Mouse (Mus musculus) bone marrow, adult 2 months (tissue): ENCODE data around the gene Snx10. TPM values are rescaled to one million over a fixed set of nuclear protein-coding genes. Genes with fewer than 3 reads are reported as not detected.

Source experiments
- H3K27ac ChIP-seq: fragments of 200-500 bp; 2 replicates; pipeline ENCODE4 v1.5.1; 2012; ENCODE audit warnings: low read depth, mild to moderate bottlenecking, control low read depth, inconsistent platforms, low read length; ENCODE audit not compliant: control insufficient read depth, poor library complexity, insufficient read depth
- H3K4me1 ChIP-seq: fragments of 200-500 bp; 2 replicates; pipeline ENCODE4 v1.6.1; 2011; ENCODE audit warnings: low read length; ENCODE audit not compliant: control insufficient read depth, insufficient read depth
- H3K4me3 ChIP-seq: fragments of 200-500 bp; replicated peaks from 2 replicates; pipeline ENCODE3; 2011; ENCODE audit warnings: mild to moderate bottlenecking, low read depth, low read length, control low read depth; ENCODE audit not compliant: control insufficient read depth
- CTCF ChIP-seq: fragments of 200-500 bp; IDR thresholded peaks from 2 replicates; pipeline ENCODE4 v1.5.1; 2011; ENCODE audit warnings: low read length, control low read depth; ENCODE audit not compliant: control insufficient read depth, insufficient read depth
- POLR2A ChIP-seq: fragments of 200-500 bp; IDR thresholded peaks from 2 replicates; pipeline ENCODE4 v1.6.1; 2011; ENCODE audit warnings: low read depth, mild to moderate bottlenecking, control low read depth, low read length, borderline replicate concordance; ENCODE audit not compliant: control insufficient read depth
- WGBS: fragments of 180-500 bp; shearing (Covaris S2); methylation state at CpG from one replicate; pipeline ENCODE4 v1.1.7; 2018; 5-methylcytosine and 5-hydroxymethylcytosine counted together
- polyA plus RNA-seq: library from polyadenylated mRNA; stranded (reverse); fragments of >200 nt; gene quantifications from 2 replicates; pipeline ENCODE4 v1.2.4, GENCODE M21; 2011; ENCODE audit warnings: low replicate concordance; ENCODE audit not compliant: missing spikeins, insufficient read depth, insufficient read length

Gene Snx10
- polyA plus RNA-seq, 1 experiment = 18.5 TPM

DNA sequence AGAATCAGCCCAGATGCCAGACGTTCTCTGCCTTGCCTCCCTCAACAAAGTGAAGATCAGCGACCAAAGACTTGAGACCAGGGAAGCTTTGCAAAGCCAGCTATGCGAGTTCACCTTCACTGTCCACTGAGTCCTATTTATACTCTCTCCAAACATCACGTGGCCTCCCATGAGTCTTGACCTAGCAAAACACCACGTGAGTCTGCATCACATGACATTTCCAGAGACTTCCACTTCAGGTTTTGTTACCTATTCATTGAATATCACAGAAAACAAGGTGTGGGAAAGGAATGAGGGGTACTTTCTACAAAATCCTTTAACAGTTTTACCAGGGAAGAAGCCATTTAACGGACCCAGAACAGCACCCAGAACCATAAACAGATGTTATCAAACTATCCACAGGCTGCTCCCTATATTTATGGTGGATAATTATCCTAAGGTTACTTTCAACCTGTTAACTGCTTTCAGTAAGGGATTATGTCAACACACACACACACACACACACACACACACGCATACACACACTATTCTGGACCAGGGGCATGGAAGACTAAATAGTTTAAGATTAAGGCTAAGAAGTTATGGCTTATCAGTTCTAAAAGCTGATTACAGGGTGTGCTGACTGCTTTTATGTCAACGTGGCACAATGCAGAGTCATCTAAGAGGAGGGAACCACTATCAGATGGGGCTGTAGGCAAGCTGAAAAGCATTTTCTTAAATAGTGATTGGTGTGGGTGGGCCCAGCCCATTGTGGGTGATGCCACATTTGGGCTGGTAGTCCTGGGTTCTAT is 26.2 kb upstream of the Snx10 start:
- 65% methylated on average over 8 of the region's 8 CpGs for WGBS
- no peak overlapping the region for H3K27ac ChIP-seq
- no peak overlapping the region for H3K4me3 ChIP-seq
- no peaks in the 10 kb centered on the region for H3K4me1 ChIP-seq
- TF ChIP-seq CTCF (no peak), POLR2A (no peak)

- Histone ChIP-seq H3K4me3 (no peak overlapping the region), H3K4me1 (no peaks in the 10 kb centered on the region), H3K27ac (no peak overlapping the region)
- TF ChIP-seq POLR2A (no peak), CTCF (no peak)
- WGBS = 52% methylated on average over 1 of the region's 1 CpGs
These were observed 18.0 kb upstream of the Snx10 start for GRCm38 (mm10) chr6:51505671-51506070.

DNA sequence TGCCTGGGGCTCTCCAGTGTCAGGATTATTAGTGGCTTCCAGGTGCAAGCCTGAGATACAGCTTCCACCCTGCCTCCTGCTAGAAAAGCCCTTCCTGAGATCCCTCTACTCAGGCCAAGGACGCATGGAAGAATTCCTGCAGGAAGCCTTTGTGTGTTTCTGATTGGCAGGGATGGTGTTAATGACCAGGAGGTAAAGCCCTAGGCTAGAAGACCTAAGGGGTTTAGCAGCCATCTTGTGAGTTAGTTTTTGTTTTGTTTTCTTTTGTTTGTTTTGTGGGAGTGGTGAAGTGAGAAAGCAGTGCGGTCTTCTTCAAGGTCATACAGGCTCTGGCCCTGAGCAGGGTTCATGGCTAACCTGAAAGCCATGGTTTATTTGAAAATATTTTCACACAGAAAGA is 16.1 kb upstream of the Snx10 start:
- 85% methylated on average over 2 of the region's 2 CpGs for WGBS
- Histone ChIP-seq H3K4me3 (no peak overlapping the region), H3K4me1 (no peaks in the 10 kb centered on the region), H3K27ac (no peak overlapping the region)
- TF ChIP-seq POLR2A (no peak), CTCF (no peak)

GRCm38 (mm10) chr6:51508750-51509648 is 14.7 kb upstream of the Snx10 start:
- no peaks in the 10 kb centered on the region for H3K4me1 ChIP-seq
- no peak overlapping the region for H3K4me3 ChIP-seq
- no peak for TF ChIP-seq POLR2A
- peak; percentile 88 for TF ChIP-seq CTCF
- WGBS = 18% methylated on average over 18 of the region's 18 CpGs
- H3K27ac ChIP-seq = no peak overlapping the region

DNA sequence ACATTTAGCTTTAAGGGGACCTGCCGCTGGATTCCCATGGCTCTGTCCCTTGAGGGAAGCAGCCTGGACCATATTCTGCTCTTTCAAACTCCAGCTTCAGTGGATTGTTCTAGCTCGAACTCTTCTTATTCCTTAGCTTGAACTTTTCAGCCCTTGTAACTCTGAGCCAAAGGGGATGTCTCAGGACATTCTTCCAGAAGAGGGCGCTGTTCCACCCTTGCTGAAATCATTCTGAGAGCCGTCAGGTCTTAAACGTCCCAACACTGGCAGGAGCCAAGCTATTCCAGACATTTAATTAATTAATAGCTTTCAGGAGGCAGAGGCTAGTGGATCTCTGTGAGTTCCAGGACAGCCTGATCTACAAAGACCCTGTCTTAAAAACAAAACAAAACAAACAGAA is 13.6 kb upstream of the Snx10 start:
- Histone ChIP-seq H3K27ac (no peak overlapping the region), H3K4me3 (no peak overlapping the region), H3K4me1 (no peaks in the 10 kb centered on the region)
- TF ChIP-seq CTCF (peak; percentile 67), POLR2A (no peak)
- WGBS = 10% methylated on average over 5 of the region's 5 CpGs

DNA sequence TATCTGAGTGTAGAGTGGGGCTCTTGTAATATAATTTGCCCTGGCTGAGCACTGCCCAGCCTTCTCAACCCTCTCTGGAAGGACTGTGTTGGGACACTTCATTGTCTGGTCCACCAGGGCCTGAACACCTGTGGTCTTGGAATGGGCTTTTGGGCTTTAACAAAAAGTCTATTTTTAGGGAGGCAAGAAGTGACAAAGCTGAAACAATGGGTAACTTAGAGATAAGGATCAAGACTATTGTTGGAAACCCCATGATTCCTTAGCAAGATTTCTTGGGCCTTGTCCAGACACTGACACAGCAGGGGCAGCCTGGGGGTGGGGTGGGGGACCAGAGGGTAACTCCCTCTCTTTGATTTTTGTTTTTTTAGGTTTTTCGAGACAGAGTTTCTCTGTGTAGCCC is 12.8 kb upstream of the Snx10 start:
- H3K4me3 ChIP-seq = no peak overlapping the region
- H3K4me1 ChIP-seq = no peaks in the 10 kb centered on the region
- no peak overlapping the region for H3K27ac ChIP-seq
- 88% methylated on average over 1 of the region's 1 CpGs for WGBS
- no peak for TF ChIP-seq POLR2A
- TF ChIP-seq CTCF = no peak

DNA sequence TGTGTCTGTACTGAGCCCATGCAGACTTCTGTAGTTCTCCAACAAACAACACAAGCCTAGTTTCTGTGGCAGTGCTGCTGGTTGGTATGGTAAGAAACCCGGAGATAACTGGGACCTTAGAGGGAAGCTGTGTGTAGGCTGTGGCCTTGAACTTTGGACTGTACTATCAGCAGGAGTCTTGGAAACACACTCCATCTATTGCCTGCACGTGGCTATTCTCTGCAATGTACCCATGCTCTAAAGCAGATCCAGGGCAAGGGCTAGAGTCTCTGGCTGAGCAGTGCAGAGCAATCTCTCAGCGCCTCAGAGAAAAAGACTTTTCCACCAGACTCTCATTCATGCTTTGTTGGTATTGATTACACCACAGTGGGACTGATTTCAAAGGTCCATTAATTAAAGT is 10.0 kb upstream of the Snx10 start:
- Histone ChIP-seq H3K4me1 (no peaks in the 10 kb centered on the region), H3K4me3 (no peak overlapping the region), H3K27ac (no peak overlapping the region)
- TF ChIP-seq CTCF (no peak), POLR2A (no peak)
- WGBS = 82% methylated on average over 3 of the region's 3 CpGs

- WGBS = 84% methylated on average over 7 of the region's 7 CpGs
- TF ChIP-seq CTCF = no peak
- TF ChIP-seq POLR2A = no peak
- Histone ChIP-seq H3K4me1 (no peaks in the 10 kb centered on the region), H3K4me3 (no peak overlapping the region), H3K27ac (no peak overlapping the region)
These were observed 8.8 kb upstream of the Snx10 start for GRCm38 (mm10) chr6:51514860-51515259.
